Mouse (Mus musculus) layer of hippocampus, postnatal 36 days (tissue): ENCODE data around the gene Cyb561d2. TPM values are rescaled to one million over a fixed set of nuclear protein-coding genes. Genes with fewer than 3 reads are reported as not detected.
"Not testable (repeated sequence)": the region's sequence is repeated elsewhere in the genome, so short reads cannot be mapped to it uniquely, and the experiment has no call there.

Source experiments
- DNase-seq, 2 experiments: peaks; one replicate each; pipeline ENCODE4 v3.0.0; 2022
- total RNA-seq, 2 experiments: library from RNA; stranded (reverse); gene quantifications; 2 replicates each; pipeline ENCODE4 v1.2.3; 2021

The Cyb561d2 gene
- total RNA-seq: 10 to 100 TPM; 15.1 to 18.2 TPM

- peak; percentile 95 to 96 for DNase-seq
Observed at GRCm38 (mm10) chr9:107541474-107542351, at the start of gene Cyb561d2, which contains the start of gene Nprl2. TSS of gene Cyb561d2 (minus strand) at chr9:107542193. TSS of gene Nprl2 (plus strand) at chr9:107542226.

GRCm38 (mm10) chr9:107590773-107591060 is 48.7 kb upstream of the Cyb561d2 start:
- DNase-seq: no peak

GRCm38 (mm10) chr9:107590058-107590772 is 48.2 kb upstream of the Cyb561d2 start:
- no peak for DNase-seq

- DNase-seq: no peak
Observed at GRCm38 (mm10) chr9:107587833-107588639, 46.0 kb upstream of the Cyb561d2 start.

- peak; percentile 97 to 98 for DNase-seq
Observed at GRCm38 (mm10) chr9:107586974-107587832, 45.2 kb upstream of the Cyb561d2 start, which contains the start of gene Ifrd2. TSS of gene Ifrd2 (plus strand) at chr9:107587642.

- DNase-seq: no peak
Observed at GRCm38 (mm10) chr9:107586504-107586903, 44.5 kb upstream of the Cyb561d2 start.

GRCm38 (mm10) chr9:107583174-107583573 is 41.2 kb upstream of the Cyb561d2 start:
- peak in 1 of 2 experiments; percentile 1 for DNase-seq

GRCm38 (mm10) chr9:107582509-107583062 is 40.6 kb upstream of the Cyb561d2 start:
- peak in 1 of 2 experiments; percentile 1 for DNase-seq

GRCm38 (mm10) chr9:107581584-107581983 is 39.6 kb upstream of the Cyb561d2 start:
- DNase-seq: no peak

GRCm38 (mm10) chr9:107580501-107581317 is 38.7 kb upstream of the Cyb561d2 start, which contains the start of gene Hyal3:
TSS of gene Hyal3 (plus strand) at chr9:107580818.
- DNase-seq: peak; percentile 88 to 90

- DNase-seq: no peak
Observed at GRCm38 (mm10) chr9:107579023-107579900, 37.3 kb upstream of the Cyb561d2 start.

GRCm38 (mm10) chr9:107578587-107578986 is 36.6 kb upstream of the Cyb561d2 start, which contains the start of gene Naa80:
TSS of gene Naa80 (plus strand) at chr9:107578887.
- no peak for DNase-seq

- DNase-seq: no peak
Observed at GRCm38 (mm10) chr9:107577871-107578270, 35.9 kb upstream of the Cyb561d2 start.

GRCm38 (mm10) chr9:107576357-107577107 is 34.5 kb upstream of the Cyb561d2 start, which contains the start of gene Hyal1:
TSS of gene Hyal1 (plus strand) at chr9:107576927.
- DNase-seq: peak; percentile 47 to 49

- no peak for DNase-seq
Observed at GRCm38 (mm10) chr9:107575579-107576356, 33.8 kb upstream of the Cyb561d2 start.

- not testable (repeated sequence) for DNase-seq
Observed at GRCm38 (mm10) chr9:107573774-107574173, 31.8 kb upstream of the Cyb561d2 start.

GRCm38 (mm10) chr9:107572327-107572662 is 30.3 kb upstream of the Cyb561d2 start:
- DNase-seq: no peak
